Mouse (Mus musculus) lung, embryonic 16.5 days (tissue): ENCODE data around the gene Vcan. TPM values are rescaled to one million over a fixed set of nuclear protein-coding genes. Genes with fewer than 3 reads are reported as not detected.
A peak's percentile ranks its signal among the peaks of the same experiment; 100 is the strongest.
"Not testable (repeated sequence)": the region's sequence is repeated elsewhere in the genome, so short reads cannot be mapped to it uniquely, and the experiment has no call there.

ENCODE experiments used
- ATAC-seq: fragments of 200-750 bp; cut with Nextera tagmentation; 2 replicates; pipeline ENCODE4 v1.8.0; 2017; ENCODE audit warnings: low read depth, mild to moderate bottlenecking, moderate library complexity
- H3K27ac ChIP-seq: fragments of 300-500 bp; sonication (generic); 2 replicates; pipeline ENCODE4 v1.5.1; 2014; ENCODE audit warnings: mild to moderate bottlenecking, control low read depth, low read length
- H3K27me3 ChIP-seq: fragments of 300-500 bp; sonication (generic); 2 replicates; pipeline ENCODE4 v1.6.1; 2014; ENCODE audit warnings: low read depth, low read length, mixed read lengths; ENCODE audit not compliant: control insufficient read depth, insufficient read depth
- H3K36me3 ChIP-seq: fragments of 300-500 bp; sonication (generic); 2 replicates; pipeline ENCODE4 v1.6.1; 2014; ENCODE audit warnings: low read length; ENCODE audit not compliant: control insufficient read depth, insufficient read depth
- H3K4me1 ChIP-seq: fragments of 300-500 bp; sonication (generic); replicated peaks from 2 replicates; pipeline ENCODE4 v1.6.1; 2014; ENCODE audit warnings: low read length, mixed read lengths; ENCODE audit not compliant: control insufficient read depth, insufficient read depth
- H3K4me2 ChIP-seq: fragments of 300-500 bp; sonication (generic); 2 replicates; pipeline ENCODE4 v1.6.1; 2014; ENCODE audit warnings: low read depth, low read length, control low read depth
- H3K4me3 ChIP-seq: fragments of 300-500 bp; sonication (generic); 2 replicates; pipeline ENCODE4 v1.5.1; 2014; ENCODE audit warnings: mild to moderate bottlenecking, low read length, control low read depth
- H3K9ac ChIP-seq: fragments of 300-500 bp; sonication (generic); 2 replicates; pipeline ENCODE4 v1.6.1; 2014; ENCODE audit warnings: low read length, control low read depth
- H3K9me3 ChIP-seq: fragments of 300-500 bp; sonication (generic); 2 replicates; pipeline ENCODE4 v1.6.1; 2016; ENCODE audit warnings: low read length; ENCODE audit not compliant: control insufficient read depth
- WGBS: fragments of 180-500 bp; shearing (Covaris S2); extraction: QIAGEN DNeasy Blood & Tissue Kit; methylation state at CpG from one replicate; pipeline ENCODE4 v1.1.7; 2014; 5-methylcytosine and 5-hydroxymethylcytosine counted together
- polyA plus RNA-seq: library from polyadenylated mRNA; unstranded; fragments of >200 nt; fragmentation: Nextera tagmentation; extraction: Ambion mirVana; gene quantifications from 2 replicates; pipeline ENCODE4 v1.2.1, GENCODE M21; 2015

Vcan gene
- polyA plus RNA-seq, 1 experiment from 2014 or later, result 46.4 TPM

DNA sequence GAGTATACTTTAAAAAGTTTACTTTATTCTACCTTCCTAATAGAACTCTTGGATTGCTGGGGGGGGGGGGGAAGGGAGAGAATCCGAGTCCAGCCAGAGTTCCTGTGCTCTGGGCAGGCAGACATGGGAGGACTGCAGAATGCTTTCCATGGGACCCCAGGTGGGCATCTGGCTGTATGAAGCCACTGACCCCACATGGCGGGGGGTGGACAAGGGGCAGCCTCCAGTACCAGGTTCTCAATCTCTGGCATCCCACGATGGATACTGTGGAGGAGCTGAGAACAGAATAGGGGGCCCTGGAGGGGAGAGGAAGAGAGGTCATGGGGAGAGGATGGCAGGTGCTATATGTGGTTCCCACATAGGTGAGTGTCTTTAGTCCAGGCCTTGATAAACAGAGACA is 20.0 kb upstream of the Vcan start:
- 66% methylated on average over 3 of the region's 3 CpGs for WGBS
- Histone ChIP-seq H3K4me2 (no peak overlapping the region), H3K9me3 (no peaks in the 10 kb centered on the region), H3K27me3 (no peaks in the 10 kb centered on the region), H3K4me1 (no peaks in the 10 kb centered on the region), H3K27ac (no peak overlapping the region), H3K36me3 (no peaks in the 10 kb centered on the region), H3K9ac (no peak overlapping the region), H3K4me3 (no peak overlapping the region)
- no peak for ATAC-seq

DNA sequence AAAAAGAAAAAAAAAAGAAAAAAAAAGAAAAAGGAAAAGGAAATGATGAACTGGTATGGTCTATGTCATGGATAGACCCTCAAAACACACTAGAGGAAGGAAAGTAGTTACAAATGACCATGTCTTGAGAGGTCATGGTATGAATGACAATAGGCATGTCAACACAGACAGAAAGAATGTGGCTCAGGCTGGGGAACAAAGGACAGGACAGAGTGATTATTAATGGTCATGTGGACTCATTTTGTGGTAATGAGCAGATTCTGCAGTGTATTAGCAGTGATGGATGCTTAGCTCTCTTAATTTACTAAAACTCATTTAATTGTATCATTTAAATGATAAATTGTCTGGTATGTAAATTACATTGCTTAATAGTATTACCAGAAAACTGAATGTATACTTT is 14.0 kb upstream of the Vcan start:
- Histone ChIP-seq H3K9ac (no peak overlapping the region), H3K27ac (no peak overlapping the region), H3K36me3 (no peaks in the 10 kb centered on the region), H3K4me1 (no peaks in the 10 kb centered on the region), H3K27me3 (no peaks in the 10 kb centered on the region), H3K9me3 (no peaks in the 10 kb centered on the region), H3K4me2 (no peak overlapping the region), H3K4me3 (no peak overlapping the region)
- ATAC-seq, result no peak

DNA sequence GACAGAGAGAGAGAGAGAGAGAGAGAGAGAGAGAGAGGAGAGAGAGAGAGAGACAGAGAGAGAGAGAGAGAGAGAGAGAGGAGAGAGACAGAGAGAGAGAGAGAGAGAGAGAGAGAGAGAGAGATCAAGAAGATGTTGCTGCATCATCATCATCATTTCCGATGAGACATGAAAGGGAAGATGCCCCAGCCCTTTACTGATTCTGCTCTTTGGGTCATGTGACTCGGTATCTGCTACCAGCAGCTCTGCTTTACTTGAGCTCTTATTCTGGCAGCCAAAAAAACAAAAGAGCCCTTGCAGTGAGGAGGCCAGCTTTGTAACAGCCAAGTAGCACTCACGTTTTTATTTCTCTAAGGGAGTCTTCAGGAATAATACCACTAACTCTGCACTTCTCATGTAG is 8.3 kb upstream of the Vcan start:
- not testable (repeated sequence) for H3K27me3 ChIP-seq, H3K27ac ChIP-seq, H3K4me2 ChIP-seq, H3K4me3 ChIP-seq, H3K36me3 ChIP-seq, H3K4me1 ChIP-seq, ATAC-seq, H3K9me3 ChIP-seq, H3K9ac ChIP-seq
- 21% methylated on average over 3 of the region's 3 CpGs for WGBS

DNA sequence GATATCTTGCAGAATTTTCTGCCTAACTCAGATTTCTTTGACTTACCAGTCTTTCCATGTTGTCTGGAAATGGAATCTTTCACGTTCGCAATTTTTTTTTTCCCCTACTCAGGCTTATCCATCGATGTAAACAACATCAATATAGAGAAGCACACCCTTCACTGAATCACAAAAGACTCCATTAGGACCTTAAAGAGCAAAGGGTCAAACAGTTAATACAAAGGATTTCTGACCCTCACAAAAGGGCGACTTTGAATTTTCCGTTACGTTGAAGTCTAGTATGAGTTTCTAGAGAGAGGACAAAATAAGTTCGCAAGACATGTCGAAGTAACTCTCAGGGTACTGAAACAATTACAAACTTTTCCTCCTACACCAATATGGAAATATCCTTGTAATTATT is 892 bp upstream of the Vcan start:
- Histone ChIP-seq H3K4me3 (peak overlapping the region; percentile 70), H3K27me3 (no peaks in the 10 kb centered on the region), H3K4me2 (peak overlapping the region; percentile 87), H3K9ac (peak overlapping the region; percentile 80), H3K36me3 (no peaks in the 10 kb centered on the region), H3K9me3 (no peaks in the 10 kb centered on the region), H3K27ac (no peak overlapping the region; the same call in 1 of the 2 replicates), H3K4me1 (peaks cover 3% of the 10 kb centered on the region)
- ATAC-seq, result no peak
- WGBS, result 25% methylated on average over 8 of the region's 8 CpGs

DNA sequence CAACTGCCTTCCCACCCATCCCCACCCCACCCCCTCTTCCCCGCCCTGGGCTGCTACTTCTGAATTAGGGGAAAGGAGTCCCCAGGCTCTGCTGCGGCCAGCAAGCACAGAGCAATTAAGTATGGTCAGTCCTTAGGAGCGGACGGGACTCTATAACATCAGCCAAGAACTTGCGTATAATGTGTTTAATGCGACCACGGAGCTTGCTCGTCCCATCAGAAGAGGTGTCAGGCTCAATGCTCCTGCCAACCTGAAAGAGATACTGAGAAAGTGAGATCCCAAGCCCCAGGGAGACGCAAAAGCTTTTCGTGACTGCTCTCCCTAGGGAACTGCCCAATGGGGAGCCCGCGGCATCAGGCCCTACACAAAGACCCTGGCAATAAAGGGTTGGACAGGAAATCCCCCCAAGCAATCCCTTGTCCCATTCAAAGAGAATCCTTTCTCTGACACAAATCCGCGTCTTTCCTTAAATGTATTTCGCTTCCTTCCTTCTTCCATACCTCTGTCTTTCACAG is 434 bp upstream of the Vcan start:
- Histone ChIP-seq H3K4me3 (peak overlapping the region; percentile 70), H3K9me3 (no peaks in the 10 kb centered on the region), H3K9ac (peak overlapping the region; percentile 80), H3K27me3 (no peaks in the 10 kb centered on the region), H3K36me3 (no peaks in the 10 kb centered on the region), H3K4me2 (peak overlapping the region; percentile 87), H3K4me1 (peaks cover 5% of the 10 kb centered on the region), H3K27ac (peak overlapping the region; percentile 87)
- 5% methylated on average over 15 of the region's 15 CpGs for WGBS
- no peak for ATAC-seq

DNA sequence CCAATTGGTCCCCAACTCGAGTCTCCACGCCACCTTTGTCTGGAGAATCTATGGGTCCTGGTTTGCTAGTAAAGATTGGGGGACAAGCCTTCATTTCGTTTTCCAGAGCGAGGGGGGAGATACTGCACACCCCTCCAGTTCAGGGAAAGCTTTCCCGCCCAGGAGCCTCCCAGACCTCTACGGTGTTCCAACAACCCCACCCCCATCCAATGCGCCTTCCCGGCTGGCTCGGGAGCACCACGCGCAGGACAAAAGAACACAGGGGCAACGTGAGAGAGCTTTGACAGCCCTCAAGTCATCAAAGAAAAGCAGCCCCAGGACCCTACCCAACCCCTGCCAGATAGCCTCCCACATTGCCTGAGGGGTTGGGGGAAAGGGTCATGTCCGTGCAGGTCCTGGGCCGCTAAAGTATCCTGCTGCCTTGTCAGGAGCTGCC is 1.2 kb downstream of the Vcan start:
- Histone ChIP-seq H3K4me3 (peak overlapping the region; percentile 70), H3K4me1 (peaks cover 7% of the 10 kb centered on the region), H3K4me2 (peak overlapping the region; percentile 87), H3K27ac (peak overlapping the region; percentile 87), H3K9ac (peak overlapping the region; percentile 80), H3K36me3 (no peaks in the 10 kb centered on the region), H3K9me3 (no peaks in the 10 kb centered on the region), H3K27me3 (no peaks in the 10 kb centered on the region)
- no peak; the same call in 1 of the 2 replicates for ATAC-seq
- WGBS, result 0% methylated on average over 14 of the region's 14 CpGs

DNA sequence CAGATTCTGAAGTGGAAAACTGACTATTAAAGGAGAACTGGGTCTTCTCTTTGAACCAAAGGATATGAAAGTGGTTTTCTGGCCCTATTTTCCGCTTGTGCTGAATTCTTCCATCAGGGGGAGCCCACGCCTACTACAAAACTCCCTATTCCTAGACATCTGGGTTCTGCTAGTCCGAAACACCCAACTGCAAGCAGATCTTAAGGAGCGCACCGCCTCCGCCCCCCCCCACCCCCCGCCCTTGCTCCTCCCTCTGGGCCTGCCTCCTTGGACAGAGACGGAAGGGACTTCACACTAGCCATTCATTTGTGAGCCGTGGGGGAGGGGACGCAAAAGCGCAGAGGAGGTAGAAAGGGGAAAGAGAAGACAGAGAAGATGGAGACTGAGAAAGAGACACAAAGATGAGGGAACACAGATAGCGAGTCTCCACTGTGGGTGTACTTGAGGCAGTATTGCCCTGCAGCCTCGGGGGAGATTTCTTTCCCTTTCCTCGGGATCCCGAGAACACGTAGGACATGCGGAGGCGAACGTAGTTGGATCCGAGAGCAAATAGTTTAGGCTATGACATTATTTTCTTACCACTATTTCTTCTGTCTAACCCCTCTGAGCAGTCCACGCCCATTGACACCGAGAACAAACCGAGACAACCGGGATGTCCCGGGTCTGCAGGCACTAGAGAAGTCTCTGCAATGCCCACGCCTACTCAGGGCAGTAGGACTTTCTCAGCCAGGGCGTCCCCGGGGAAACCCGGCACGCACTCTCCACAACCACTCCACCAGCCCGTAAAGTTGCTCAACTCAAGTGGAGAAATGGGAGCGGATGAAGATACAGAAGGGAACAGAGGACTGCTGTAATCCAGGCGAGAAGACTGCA is 1.8 kb downstream of the Vcan start:
- H3K36me3 ChIP-seq, result no peaks in the 10 kb centered on the region
- H3K4me1 ChIP-seq, result peaks cover 7% of the 10 kb centered on the region
- peak overlapping the region; percentile 94 for H3K27ac ChIP-seq
- peak overlapping the region; percentile 80 for H3K9ac ChIP-seq
- H3K9me3 ChIP-seq, result no peaks in the 10 kb centered on the region
- peak; percentile 87 for ATAC-seq
- under 1% methylated on average over 32 of the region's 33 CpGs for WGBS
- no peaks in the 10 kb centered on the region for H3K27me3 ChIP-seq
- H3K4me2 ChIP-seq, result peak overlapping the region; percentile 87
- H3K4me3 ChIP-seq, result peak overlapping the region; percentile 70

DNA sequence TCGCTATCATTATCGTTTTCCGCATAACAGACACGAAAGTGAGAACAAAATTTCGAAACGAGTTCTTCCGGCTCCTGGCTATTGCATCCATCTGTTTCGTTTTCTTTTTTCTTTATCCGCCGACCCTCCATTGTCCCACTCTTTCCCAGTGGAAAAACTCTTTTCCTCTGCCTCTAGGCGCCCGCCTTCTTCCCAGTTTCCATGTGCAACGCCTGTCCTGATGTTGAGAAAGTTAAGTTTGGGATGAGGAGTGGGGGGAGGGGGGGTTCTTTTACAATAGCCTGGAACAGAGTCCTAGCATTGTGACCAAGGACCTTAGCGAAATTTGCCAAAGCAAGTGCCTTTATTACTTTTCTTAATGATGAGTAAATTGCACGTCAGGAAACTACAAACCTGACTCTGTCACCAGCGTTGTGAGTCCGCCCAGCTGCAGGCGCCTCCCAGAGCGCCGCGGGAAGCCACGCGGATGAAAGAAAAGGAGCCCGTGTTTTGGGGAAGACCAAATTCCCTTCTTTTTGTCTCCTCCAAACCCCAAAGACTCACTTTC is 2.5 kb downstream of the Vcan start:
- under 1% methylated on average over 24 of the region's 24 CpGs for WGBS
- Histone ChIP-seq H3K4me1 (peaks cover 9% of the 10 kb centered on the region), H3K9me3 (no peaks in the 10 kb centered on the region), H3K27me3 (no peaks in the 10 kb centered on the region), H3K4me2 (peak overlapping the region; percentile 87), H3K27ac (peak overlapping the region; percentile 94), H3K36me3 (no peaks in the 10 kb centered on the region), H3K4me3 (peak overlapping the region; percentile 70), H3K9ac (peak overlapping the region; percentile 70)
- peak; percentile 9; the same call in 1 of the 2 replicates for ATAC-seq
